Mouse (Mus musculus) limb, embryonic 14.5 days (tissue): ENCODE data around the gene Sele. TPM values are rescaled to one million over a fixed set of nuclear protein-coding genes. Genes with fewer than 3 reads are reported as not detected.

ENCODE experiments used
- ATAC-seq: fragments of 200-750 bp; cut with Nextera tagmentation; 2 replicates; pipeline ENCODE4 v1.8.0; 2017; ENCODE audit warnings: low read depth, moderate number of reproducible peaks, moderate TSS enrichment; ENCODE audit not compliant: low FRiP score
- DNase-seq: peaks from one replicate; pipeline ENCODE4 v3.0.0-alpha.2; 2015; ENCODE audit warnings: low spot score
- H3K27ac ChIP-seq: fragments of 300-500 bp; sonication (generic); replicated peaks from 2 replicates; pipeline ENCODE4 v1.5.1; 2014; ENCODE audit warnings: low read depth, mild to moderate bottlenecking, low read length, moderate library complexity, mixed read lengths
- H3K27me3 ChIP-seq: fragments of 300-500 bp; sonication (generic); 2 replicates; pipeline ENCODE4 v1.6.1; 2014; ENCODE audit warnings: low read length, mixed read lengths; ENCODE audit not compliant: control insufficient read depth, insufficient read depth
- H3K36me3 ChIP-seq: fragments of 300-500 bp; sonication (generic); 2 replicates; pipeline ENCODE4 v1.6.1; 2014; ENCODE audit warnings: mild to moderate bottlenecking, low read length, moderate library complexity, mixed read lengths; ENCODE audit not compliant: control insufficient read depth, insufficient read depth
- H3K4me1 ChIP-seq: fragments of 300-500 bp; sonication (generic); 2 replicates; pipeline ENCODE4 v1.6.1; 2014; ENCODE audit warnings: antibody characterized with exemption, low read length, mixed read lengths; ENCODE audit not compliant: control insufficient read depth, insufficient read depth
- H3K4me2 ChIP-seq: fragments of 300-500 bp; sonication (generic); replicated peaks from 2 replicates; pipeline ENCODE4 v1.6.1; 2014; ENCODE audit warnings: low read depth, mild to moderate bottlenecking, low read length, moderate library complexity; ENCODE audit not compliant: severe bottlenecking
- H3K4me3 ChIP-seq: fragments of 300-500 bp; sonication (generic); replicated peaks from 2 replicates; pipeline ENCODE4 v1.5.1; 2014; ENCODE audit warnings: low read length
- H3K9ac ChIP-seq: fragments of 300-500 bp; sonication (generic); 2 replicates; pipeline ENCODE4 v1.6.1; 2014; ENCODE audit warnings: mild to moderate bottlenecking, low read depth, low read length, moderate library complexity; ENCODE audit not compliant: severe bottlenecking
- H3K9me3 ChIP-seq: fragments of 300-500 bp; sonication (generic); 2 replicates; pipeline ENCODE4 v1.6.1; 2016; ENCODE audit warnings: low read length; ENCODE audit not compliant: control insufficient read depth
- POLR2A ChIP-seq: fragments of 200-500 bp; IDR thresholded peaks from 2 replicates; pipeline ENCODE4 v1.8.0; 2012; ENCODE audit warnings: inconsistent platforms, mild to moderate bottlenecking, moderate library complexity, borderline replicate concordance; ENCODE audit not compliant: insufficient read depth, insufficient read length; ENCODE audit errors: extremely low read depth
- WGBS: fragments of 180-500 bp; shearing (Covaris S2); extraction: QIAGEN DNeasy Blood & Tissue Kit; methylation state at CpG from one replicate; pipeline ENCODE4 v1.1.7; 2014; 5-methylcytosine and 5-hydroxymethylcytosine counted together
- polyA plus RNA-seq, 2 experiments: library from polyadenylated mRNA; depleted of rRNA in 1 of 2; stranded (reverse) in 1 of 2; unstranded in 1 of 2; fragments of >200 nt; fragmentation: Nextera tagmentation in 1 of 2; extraction: Ambion mirVana in 1 of 2; gene quantifications; 2 replicates each; pipeline versions ENCODE4 v1.2.1 to v1.2.3; 2012 to 2014

The Sele gene
- polyA plus RNA-seq, 2 experiments = 0.14 TPM; not detected in 1

DNA sequence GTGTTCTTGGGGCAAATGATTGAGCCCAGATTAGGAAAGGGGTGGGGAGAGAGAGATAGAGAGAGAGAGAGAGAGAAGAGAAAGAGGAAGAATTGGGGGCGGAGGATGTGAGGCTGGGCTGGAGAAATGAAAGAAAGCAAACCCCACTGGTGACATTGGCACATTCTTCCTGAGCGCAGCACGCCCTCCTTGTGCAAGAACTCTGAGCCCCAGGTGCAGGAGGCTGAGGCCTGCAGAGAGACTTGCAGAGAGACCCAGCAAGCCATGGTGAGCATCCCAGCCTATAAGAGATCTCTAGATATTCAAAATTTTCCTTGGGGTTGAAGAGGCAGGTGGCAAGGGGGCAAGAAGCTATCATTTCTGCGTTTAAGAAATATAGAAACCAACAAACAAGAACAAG, 13.9 kb downstream of the Sele start, which contains the start of gene Sell:
Gene Sell, plus strand, starts transcription at position 58 of the 400 bp plus-strand sequence.
- no peak within 1 kb of the TSS for H3K4me3 ChIP-seq
- no peak within 1 kb of the TSS for H3K9ac ChIP-seq
- no peaks in the 10 kb centered on the region for H3K9me3 ChIP-seq
- no peaks in the 10 kb centered on the region for H3K27me3 ChIP-seq
- ATAC-seq = no peak
- 75% methylated on average over 4 of the region's 4 CpGs for WGBS
- no peak within 1 kb of the TSS for H3K4me2 ChIP-seq
- no peak within 1 kb of the TSS for H3K27ac ChIP-seq
- no peak for TF ChIP-seq POLR2A
- no peak for DNase-seq
- H3K36me3 ChIP-seq = no peaks in the 10 kb centered on the region
- no peaks in the 10 kb centered on the region for H3K4me1 ChIP-seq

DNA sequence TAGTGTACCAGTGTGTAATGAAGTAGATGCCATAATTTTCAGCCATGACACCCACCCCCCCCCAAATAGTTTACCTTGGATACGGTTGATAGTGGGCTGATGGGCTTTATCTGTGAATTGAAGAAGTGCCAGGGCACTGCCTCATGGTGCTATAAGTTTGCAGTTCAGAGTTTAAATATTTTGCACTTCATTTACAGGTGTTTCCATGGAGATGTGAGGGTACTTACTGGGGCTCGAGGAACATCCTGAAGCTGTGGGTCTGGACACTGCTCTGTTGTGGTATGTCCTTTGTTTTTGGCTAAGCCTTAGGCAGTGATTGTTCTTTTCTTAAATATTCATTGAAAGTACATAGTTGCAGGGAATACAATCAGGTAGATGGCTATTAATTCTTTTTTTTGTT, 14.8 kb downstream of the Sele start:
- Histone ChIP-seq H3K27ac (no peak overlapping the region), H3K36me3 (no peaks in the 10 kb centered on the region), H3K4me2 (no peak overlapping the region), H3K9ac (no peak overlapping the region), H3K4me1 (no peaks in the 10 kb centered on the region), H3K4me3 (no peak overlapping the region), H3K27me3 (no peaks in the 10 kb centered on the region), H3K9me3 (no peaks in the 10 kb centered on the region)
- DNase-seq (no peak), ATAC-seq (no peak)
- no peak for TF ChIP-seq POLR2A
- 64% methylated on average over 2 of the region's 2 CpGs for WGBS

DNA sequence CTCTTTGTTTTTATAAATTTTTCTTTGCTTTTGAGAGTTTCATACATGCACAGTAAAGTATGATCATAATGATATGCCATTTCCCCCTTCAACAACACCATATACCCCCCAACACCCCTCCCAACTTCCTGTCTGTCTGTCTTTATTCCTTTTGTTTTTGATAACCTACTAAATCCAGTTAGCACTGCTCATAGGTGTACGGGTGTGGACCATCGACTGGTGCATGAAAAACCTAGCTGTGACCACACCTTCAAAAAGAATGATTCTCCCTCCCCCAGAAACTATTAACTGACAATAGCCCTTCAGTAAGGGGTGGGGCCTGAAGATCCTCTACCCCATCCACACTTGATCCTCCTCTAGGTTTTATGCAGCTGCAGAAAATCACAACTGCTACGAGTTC, 15.7 kb downstream of the Sele start:
- no peaks in the 10 kb centered on the region for H3K9me3 ChIP-seq
- no peak overlapping the region for H3K4me3 ChIP-seq
- no peak overlapping the region for H3K27ac ChIP-seq
- H3K36me3 ChIP-seq = no peaks in the 10 kb centered on the region
- DNase-seq (no peak), ATAC-seq (no peak)
- no peak overlapping the region for H3K9ac ChIP-seq
- WGBS = 53% methylated on average over 3 of the region's 3 CpGs
- no peaks in the 10 kb centered on the region for H3K27me3 ChIP-seq
- H3K4me1 ChIP-seq = no peaks in the 10 kb centered on the region
- no peak overlapping the region for H3K4me2 ChIP-seq
- TF ChIP-seq POLR2A = no peak

DNA sequence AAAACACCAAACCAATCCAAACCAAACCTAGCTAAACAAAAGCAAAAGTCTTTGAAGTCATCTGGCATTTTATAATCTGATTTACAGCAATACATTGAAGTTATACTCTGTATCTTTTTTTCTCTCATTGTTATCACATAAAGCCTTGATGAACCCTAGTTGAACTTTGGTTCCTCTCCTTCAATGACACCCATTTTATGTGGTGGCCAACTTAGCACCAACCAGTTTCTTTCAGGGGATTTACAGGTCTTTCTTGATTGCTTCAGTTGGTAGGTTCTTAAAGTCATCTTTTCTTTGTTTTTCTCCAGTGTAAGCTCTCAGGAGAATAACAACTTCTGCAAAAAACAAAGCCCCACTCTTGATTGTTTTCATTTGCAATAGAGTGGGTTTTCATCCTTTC, 21.2 kb downstream of the Sele start:
- TF ChIP-seq POLR2A = no peak
- H3K27ac ChIP-seq = no peak overlapping the region
- H3K4me2 ChIP-seq = no peak overlapping the region
- H3K36me3 ChIP-seq = no peaks in the 10 kb centered on the region
- no peak for DNase-seq
- no peaks in the 10 kb centered on the region for H3K4me1 ChIP-seq
- H3K4me3 ChIP-seq = no peak overlapping the region
- no peaks in the 10 kb centered on the region for H3K9me3 ChIP-seq
- no peak for ATAC-seq
- no peaks in the 10 kb centered on the region for H3K27me3 ChIP-seq
- no peak overlapping the region for H3K9ac ChIP-seq

DNA sequence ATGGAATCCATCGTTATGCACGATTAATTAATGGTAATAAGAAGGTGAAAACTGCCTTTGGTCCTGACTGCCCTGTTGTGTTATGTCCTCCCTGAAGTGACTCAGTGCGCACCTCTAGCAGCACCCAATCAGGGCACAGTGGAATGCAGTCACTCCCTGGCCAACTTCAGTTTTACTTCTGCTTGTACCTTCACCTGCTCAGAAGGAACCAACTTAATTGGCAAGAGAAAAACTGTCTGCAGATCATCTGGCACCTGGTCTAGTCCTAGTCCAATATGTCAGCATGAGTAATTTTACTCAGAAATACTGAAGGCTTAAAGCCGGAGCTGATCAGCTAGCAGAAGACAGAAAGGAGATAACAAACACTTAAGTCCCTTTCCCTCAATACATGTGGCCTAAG, 22.4 kb downstream of the Sele start:
- no peak for DNase-seq

DNA sequence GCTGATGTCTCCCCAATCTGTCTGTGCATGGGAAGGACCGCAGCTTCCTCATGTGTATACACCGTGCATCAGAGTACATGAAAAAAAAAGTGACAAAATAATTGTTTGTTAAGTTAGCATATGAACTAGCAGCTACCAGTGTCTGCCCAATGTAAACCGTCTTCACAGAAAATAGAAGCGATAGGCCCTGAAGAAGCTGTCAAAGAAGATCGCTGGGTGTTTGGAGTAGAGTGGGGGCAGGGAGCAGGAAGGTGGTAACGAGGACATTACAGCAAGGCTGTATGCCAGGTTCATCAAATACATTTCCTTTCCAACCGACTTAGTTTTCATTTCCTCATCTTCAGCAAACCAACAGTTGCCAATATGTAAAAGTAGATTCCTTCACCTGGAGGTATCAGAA, 23.1 kb downstream of the Sele start:
- TF ChIP-seq POLR2A = no peak
- H3K36me3 ChIP-seq = no peaks in the 10 kb centered on the region
- H3K4me3 ChIP-seq = no peak overlapping the region
- H3K4me1 ChIP-seq = no peaks in the 10 kb centered on the region
- ATAC-seq (no peak), DNase-seq (no peak)
- H3K27ac ChIP-seq = no peak overlapping the region
- H3K27me3 ChIP-seq = no peaks in the 10 kb centered on the region
- H3K9me3 ChIP-seq = no peaks in the 10 kb centered on the region
- no peak overlapping the region for H3K4me2 ChIP-seq
- no peak overlapping the region for H3K9ac ChIP-seq
- WGBS = 82% methylated on average over 7 of the region's 7 CpGs

More for the DNA sequence above, 22.4 kb downstream of the Sele start:
- TF ChIP-seq POLR2A = no peak
- H3K4me1 ChIP-seq = no peaks in the 10 kb centered on the region
- ATAC-seq = no peak
- no peaks in the 10 kb centered on the region for H3K27me3 ChIP-seq
- no peaks in the 10 kb centered on the region for H3K36me3 ChIP-seq
- no peak overlapping the region for H3K4me3 ChIP-seq
- 76% methylated on average over 4 of the region's 4 CpGs for WGBS
- H3K9ac ChIP-seq = no peak overlapping the region
- no peaks in the 10 kb centered on the region for H3K9me3 ChIP-seq
- no peak overlapping the region for H3K4me2 ChIP-seq
- H3K27ac ChIP-seq = no peak overlapping the region
